9 mouse cellular contexts compared by ENCODE assay signal in the genomic region with DNA sequence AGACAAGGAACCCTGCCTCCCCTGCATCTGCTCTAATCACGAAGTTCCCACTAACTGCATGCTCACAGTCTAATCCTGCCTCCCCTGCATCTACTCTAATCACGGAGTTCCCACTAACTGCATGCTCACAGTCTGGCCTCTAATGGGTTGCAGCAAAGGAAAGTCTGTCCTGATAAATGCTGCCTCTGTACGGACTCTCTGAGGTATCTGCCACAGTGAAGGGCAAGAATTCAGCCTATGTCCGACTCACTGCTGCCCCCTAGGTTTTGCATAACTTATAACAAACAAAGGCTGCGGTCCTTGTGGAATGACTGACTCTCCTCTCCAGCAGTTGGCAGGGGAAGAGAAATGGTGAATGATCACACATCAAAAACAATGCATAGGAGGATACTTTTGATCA. TPM values are rescaled to one million over a fixed set of nuclear protein-coding genes. Genes with fewer than 3 reads are reported as not detected.
DNase-seq lines count a peak whose midpoint lies in the region; ATAC-seq lines count a peak whose summit lies in the region.
"Had no signal": no experiment of that assay in that cellular context is flagged by ENCODE, and none has a peak within 500 bp of the region (broad histone marks: within the 10 kb centered on the region; RNA-seq: fewer than 3 reads in every experiment).

No protein-coding gene starts in this region.

- no peaks in the 10 kb centered on the region for H3K27me3 ChIP-seq in hindbrain, embryonic 11.5 days (ENCODE audit: control insufficient read depth, insufficient read depth, low read length)
- H3K27me3 ChIP-seq in hindbrain, embryonic 13.5 days: no peaks in the 10 kb centered on the region
- no peaks in the 10 kb centered on the region for H3K27me3 ChIP-seq in embryonic facial prominence, embryonic 14.5 days (replicated peaks; ENCODE audit: control insufficient read depth, insufficient read depth, low read length)
- no peaks in the 10 kb centered on the region for H3K27me3 ChIP-seq in splenic B cell, adult 2 months (ENCODE audit: control insufficient read depth, insufficient read depth, low read length, poor library complexity, severe bottlenecking)

- H3K9ac ChIP-seq in hindbrain, embryonic 11.5 days (ENCODE audit: low read depth, low read length): no peak overlapping the region
- no peak overlapping the region for H3K9ac ChIP-seq in hindbrain, embryonic 13.5 days
- no peak overlapping the region for H3K9ac ChIP-seq in embryonic facial prominence, embryonic 14.5 days (ENCODE audit: low read depth, low read length)

- WGBS in hindbrain, embryonic 11.5 days: 34% methylated on average over 5 of the region's 5 CpGs
- 34% methylated on average over 5 of the region's 5 CpGs for WGBS in hindbrain, embryonic 13.5 days
- 27% methylated on average over 5 of the region's 5 CpGs for WGBS in embryonic facial prominence, embryonic 14.5 days

- H3K36me3 ChIP-seq in hindbrain, embryonic 11.5 days (ENCODE audit: control insufficient read depth, insufficient read depth, low read length): peaks cover 5% of the 10 kb centered on the region; the same call in 1 of the 2 replicates
- H3K36me3 ChIP-seq in hindbrain, embryonic 13.5 days: peaks cover 59% of the 10 kb centered on the region
- peaks cover 79% of the 10 kb centered on the region for H3K36me3 ChIP-seq in embryonic facial prominence, embryonic 14.5 days (ENCODE audit: control insufficient read depth, insufficient read depth, low read length)
- H3K36me3 ChIP-seq in splenic B cell, adult 2 months (ENCODE audit: control insufficient read depth, insufficient read depth, low read length, poor library complexity, severe bottlenecking): peaks cover 22% of the 10 kb centered on the region

- no peak overlapping the region for H3K27ac ChIP-seq in hindbrain, embryonic 11.5 days (ENCODE audit: low read depth, low read length)
- no peak overlapping the region for H3K27ac ChIP-seq in hindbrain, embryonic 13.5 days
- H3K27ac ChIP-seq in embryonic facial prominence, embryonic 14.5 days (replicated peaks; ENCODE audit: low read depth, low read length): no peak overlapping the region

- no peak for ATAC-seq in hindbrain, embryonic 11.5 days (ENCODE audit: low FRiP score)
- no peak for ATAC-seq in hindbrain, embryonic 13.5 days (ENCODE audit: low FRiP score)
- no peak for ATAC-seq in embryonic facial prominence, embryonic 14.5 days (ENCODE audit: low read depth)

- no peak overlapping the region for H3K4me3 ChIP-seq in hindbrain, embryonic 11.5 days (ENCODE audit: low read depth, low read length)
- H3K4me3 ChIP-seq in hindbrain, embryonic 13.5 days: no peak overlapping the region
- H3K4me3 ChIP-seq in embryonic facial prominence, embryonic 14.5 days (ENCODE audit: low read depth, low read length): no peak overlapping the region
- H3K4me3 ChIP-seq: erythroblast, embryonic 14.5 days had no signal

- H3K4me2 ChIP-seq in hindbrain, embryonic 11.5 days (replicated peaks; ENCODE audit: low read depth, low read length): no peak overlapping the region
- H3K4me2 ChIP-seq in hindbrain, embryonic 13.5 days: no peak overlapping the region
- H3K4me2 ChIP-seq in embryonic facial prominence, embryonic 14.5 days (ENCODE audit: low read depth, low read length): no peak overlapping the region

- DNase-seq in hindbrain, embryonic 11.5 days (ENCODE audit: low spot score): peak; percentile 85
- peak; percentile 41 for DNase-seq in A20 (ENCODE audit: low read depth, low spot score)
- peak; percentile 70 for DNase-seq in NIH3T3 (ENCODE audit: low read depth)
- DNase-seq in embryonic facial prominence, embryonic 14.5 days (ENCODE audit: low spot score): peak; percentile 77
- peak; percentile 50 to 59 for DNase-seq in kidney, postnatal 4 days
- DNase-seq in splenic B cell, adult 2 months (ENCODE audit: low read depth, low spot score): peak; percentile 58
- no peak for DNase-seq in natural killer cell, adult 2 months (ENCODE audit: low spot score in 2 of 2)

- no peaks in the 10 kb centered on the region for H3K9me3 ChIP-seq in hindbrain, embryonic 11.5 days (ENCODE audit: control insufficient read depth, low read length)
- H3K9me3 ChIP-seq in hindbrain, embryonic 13.5 days: no peaks in the 10 kb centered on the region
- H3K9me3 ChIP-seq in embryonic facial prominence, embryonic 14.5 days (ENCODE audit: control insufficient read depth, low read length): no peaks in the 10 kb centered on the region

- H3K4me1 ChIP-seq in hindbrain, embryonic 11.5 days (replicated peaks; ENCODE audit: control insufficient read depth, insufficient read depth, low read length): no peaks in the 10 kb centered on the region
- H3K4me1 ChIP-seq in hindbrain, embryonic 13.5 days (replicated peaks): no peaks in the 10 kb centered on the region
- H3K4me1 ChIP-seq in embryonic facial prominence, embryonic 14.5 days (ENCODE audit: control insufficient read depth, insufficient read depth, low read length): no peaks in the 10 kb centered on the region

RNA-seq across cellular contexts. Expression of gene Pfkm, which starts 37.1 kb away (rescaled TPM):
- polyA plus RNA-seq in hindbrain, embryonic 11.5 days (2014; fragmentation: Nextera tagmentation; extraction: Ambion mirVana): 32.1 and 32.6 TPM in 2 replicates
- polyA plus RNA-seq in hindbrain, embryonic 13.5 days (2015; fragmentation: Nextera tagmentation; extraction: Ambion mirVana): 70.1 and 70.2 TPM in 2 replicates
- polyA plus RNA-seq in embryonic facial prominence, embryonic 14.5 days (2014; fragmentation: Nextera tagmentation; extraction: Ambion mirVana): 62.2 and 69.6 TPM in 2 replicates

RNA-seq across cellular contexts. Expression of gene Senp1, which starts 38.3 kb away (rescaled TPM):
- 40.6 and 41.5 TPM in 2 replicates for polyA plus RNA-seq in hindbrain, embryonic 11.5 days (2014; fragmentation: Nextera tagmentation; extraction: Ambion mirVana)
- 23.3 and 24.7 TPM in 2 replicates for polyA plus RNA-seq in hindbrain, embryonic 13.5 days (2015; fragmentation: Nextera tagmentation; extraction: Ambion mirVana)
- polyA plus RNA-seq in embryonic facial prominence, embryonic 14.5 days (2014; fragmentation: Nextera tagmentation; extraction: Ambion mirVana): 27.2 and 29.4 TPM in 2 replicates

RNA-seq across cellular contexts. Expression of gene Col2a1, which starts 50.8 kb away (rescaled TPM):
- 128 and 132 TPM in 2 replicates for polyA plus RNA-seq in hindbrain, embryonic 11.5 days (2014; fragmentation: Nextera tagmentation; extraction: Ambion mirVana)
- polyA plus RNA-seq in hindbrain, embryonic 13.5 days (2015; fragmentation: Nextera tagmentation; extraction: Ambion mirVana): 53.5 and 69.4 TPM in 2 replicates
- 372 and 595 TPM in 2 replicates for polyA plus RNA-seq in embryonic facial prominence, embryonic 14.5 days (2014; fragmentation: Nextera tagmentation; extraction: Ambion mirVana)
- polyA plus RNA-seq: erythroblast, embryonic 14.5 days had no signal

Comparison
In these comparisons a context has a peak if more than half of its experiments do, and no peak if none do; other contexts are left out.
1. DNase-seq: peak in hindbrain, embryonic 11.5 days (single experiment), A20 (single experiment), NIH3T3 (single experiment), embryonic facial prominence, embryonic 14.5 days (single experiment), kidney, postnatal 4 days (2 of 2) and splenic B cell, adult 2 months (single experiment); none in natural killer cell, adult 2 months (0 of 2).